Mouse (Mus musculus) neural tube, embryonic 13.5 days (tissue): ENCODE data around the gene Trpc3. TPM values are rescaled to one million over a fixed set of nuclear protein-coding genes. Genes with fewer than 3 reads are reported as not detected.
A peak's percentile ranks its signal among the peaks of the same experiment; 100 is the strongest.
"Not testable (repeated sequence)": the region's sequence is repeated elsewhere in the genome, so short reads cannot be mapped to it uniquely, and the experiment has no call there.

ENCODE experiments used
- ATAC-seq: fragments of 200-750 bp; cut with Nextera tagmentation; 2 replicates; pipeline ENCODE4 v1.8.0; 2017; ENCODE audit warnings: low read depth, mild to moderate bottlenecking, moderate TSS enrichment, moderate library complexity
- H3K27ac ChIP-seq: fragments of 300-500 bp; sonication (generic); replicated peaks from 2 replicates; pipeline ENCODE4 v1.5.1; 2015; ENCODE audit warnings: moderate library complexity, mild to moderate bottlenecking, inconsistent platforms
- H3K27me3 ChIP-seq: fragments of 300-500 bp; sonication (generic); 2 replicates; pipeline ENCODE4 v1.6.1; 2015; ENCODE audit warnings: mild to moderate bottlenecking, inconsistent platforms
- H3K36me3 ChIP-seq: fragments of 300-500 bp; sonication (generic); 2 replicates; pipeline ENCODE4 v1.6.1; 2015; ENCODE audit warnings: mild to moderate bottlenecking, inconsistent platforms
- H3K4me1 ChIP-seq: fragments of 300-500 bp; sonication (generic); replicated peaks from 2 replicates; pipeline ENCODE4 v1.6.1; 2015; ENCODE audit warnings: inconsistent platforms
- H3K4me2 ChIP-seq: fragments of 300-500 bp; sonication (generic); 2 replicates; pipeline ENCODE4 v1.6.1; 2015; ENCODE audit warnings: inconsistent platforms, mild to moderate bottlenecking, moderate library complexity
- H3K4me3 ChIP-seq: fragments of 300-500 bp; sonication (generic); 2 replicates; pipeline ENCODE4 v1.5.1; 2015; ENCODE audit warnings: mild to moderate bottlenecking, inconsistent platforms
- H3K9ac ChIP-seq: fragments of 300-500 bp; sonication (generic); 2 replicates; pipeline ENCODE4 v1.6.1; 2015; ENCODE audit warnings: moderate library complexity, mild to moderate bottlenecking, inconsistent platforms
- H3K9me3 ChIP-seq: fragments of 300-500 bp; sonication (generic); 2 replicates; pipeline ENCODE4 v1.6.1; 2016; ENCODE audit warnings: inconsistent platforms
- WGBS: fragments of 180-500 bp; shearing (Covaris S2); methylation state at CpG from one replicate; pipeline ENCODE4 v1.1.7; 2015; 5-methylcytosine and 5-hydroxymethylcytosine counted together
- polyA plus RNA-seq: library from polyadenylated mRNA; unstranded; fragments of >200 nt; fragmentation: Nextera tagmentation; extraction: Ambion mirVana; gene quantifications from 2 replicates; pipeline ENCODE4 v1.2.1, GENCODE M21; 2015

The Trpc3 gene
- 9.6 and 12.0 TPM in 2 replicates for polyA plus RNA-seq

GRCm38 (mm10) chr3:36689392-36690291, at the start of gene Trpc3:
Gene Trpc3, minus strand, starts transcription at chr3:36690167.
- no peaks in the 10 kb centered on the region for H3K36me3 ChIP-seq
- WGBS = under 1% methylated on average over 86 of the region's 91 CpGs
- H3K27ac ChIP-seq = peak within 1 kb of the TSS; percentile 79
- no peaks in the 10 kb centered on the region for H3K9me3 ChIP-seq
- H3K4me2 ChIP-seq = peak within 1 kb of the TSS; percentile 69
- peaks cover 16% of the 10 kb centered on the region for H3K4me1 ChIP-seq
- ATAC-seq = peak; percentile 96
- H3K9ac ChIP-seq = peak within 1 kb of the TSS; percentile 85
- H3K27me3 ChIP-seq = peaks cover 5% of the 10 kb centered on the region
- H3K4me3 ChIP-seq = peak within 1 kb of the TSS; percentile 82

- Histone ChIP-seq H3K9me3 (no peaks in the 10 kb centered on the region), H3K4me2 (no peak overlapping the region), H3K36me3 (no peaks in the 10 kb centered on the region), H3K27me3 (no peaks in the 10 kb centered on the region), H3K4me3 (no peak overlapping the region), H3K4me1 (peaks cover 1% of the 10 kb centered on the region; the same call in 1 of the 2 replicates), H3K27ac (no peak overlapping the region), H3K9ac (no peak overlapping the region)
- WGBS = 58% methylated on average over 4 of the region's 4 CpGs
- ATAC-seq = no peak
Observed at GRCm38 (mm10) chr3:36738071-36738470, 48.1 kb upstream of the Trpc3 start.

- no peaks in the 10 kb centered on the region for H3K27me3 ChIP-seq
- H3K9ac ChIP-seq = no peak overlapping the region
- WGBS = 88% methylated on average over 4 of the region's 4 CpGs
- no peak for ATAC-seq
- H3K27ac ChIP-seq = no peak overlapping the region
- no peak overlapping the region for H3K4me2 ChIP-seq
- no peaks in the 10 kb centered on the region for H3K4me1 ChIP-seq
- H3K9me3 ChIP-seq = no peaks in the 10 kb centered on the region
- no peak overlapping the region for H3K4me3 ChIP-seq
- H3K36me3 ChIP-seq = no peaks in the 10 kb centered on the region
Observed at GRCm38 (mm10) chr3:36733075-36733474, 43.1 kb upstream of the Trpc3 start.

GRCm38 (mm10) chr3:36726545-36726944, 36.6 kb upstream of the Trpc3 start:
- Histone ChIP-seq H3K9me3 (no peaks in the 10 kb centered on the region), H3K4me3 (no peak overlapping the region), H3K36me3 (no peaks in the 10 kb centered on the region), H3K27ac (no peak overlapping the region), H3K9ac (no peak overlapping the region), H3K4me2 (no peak overlapping the region), H3K4me1 (no peaks in the 10 kb centered on the region), H3K27me3 (no peaks in the 10 kb centered on the region)
- no peak for ATAC-seq
- 73% methylated on average over 8 of the region's 8 CpGs for WGBS

- WGBS = 89% methylated on average over 3 of the region's 3 CpGs
Observed at GRCm38 (mm10) chr3:36721850-36722249, 31.9 kb upstream of the Trpc3 start.

GRCm38 (mm10) chr3:36709521-36709920, 19.6 kb upstream of the Trpc3 start:
- H3K9ac ChIP-seq = no peak overlapping the region
- H3K4me3 ChIP-seq = no peak overlapping the region
- no peaks in the 10 kb centered on the region; the same call in 1 of the 2 replicates for H3K4me1 ChIP-seq
- no peak overlapping the region for H3K4me2 ChIP-seq
- H3K27ac ChIP-seq = peak overlapping the region; percentile 34; the same call in 1 of the 2 replicates
- peak; percentile 69 for ATAC-seq
- no peaks in the 10 kb centered on the region for H3K27me3 ChIP-seq
- WGBS = 60% methylated on average over 3 of the region's 3 CpGs
- no peaks in the 10 kb centered on the region for H3K36me3 ChIP-seq
- no peaks in the 10 kb centered on the region for H3K9me3 ChIP-seq

More at GRCm38 (mm10) chr3:36721850-36722249, 31.9 kb upstream of the Trpc3 start:
- H3K4me2 ChIP-seq = no peak overlapping the region
- no peak overlapping the region for H3K27ac ChIP-seq
- no peaks in the 10 kb centered on the region for H3K27me3 ChIP-seq
- H3K9ac ChIP-seq = no peak overlapping the region
- no peaks in the 10 kb centered on the region for H3K36me3 ChIP-seq
- H3K9me3 ChIP-seq = no peaks in the 10 kb centered on the region
- no peaks in the 10 kb centered on the region for H3K4me1 ChIP-seq
- no peak overlapping the region for H3K4me3 ChIP-seq
- no peak for ATAC-seq

- peak overlapping the region; percentile 85 for H3K9ac ChIP-seq
- peak overlapping the region; percentile 69 for H3K4me2 ChIP-seq
- peaks cover 5% of the 10 kb centered on the region for H3K27me3 ChIP-seq
- peak overlapping the region; percentile 82 for H3K4me3 ChIP-seq
- 7% methylated on average over 7 of the region's 7 CpGs for WGBS
- no peaks in the 10 kb centered on the region for H3K9me3 ChIP-seq
- H3K27ac ChIP-seq = no peak overlapping the region
- ATAC-seq = no peak
- peaks cover 16% of the 10 kb centered on the region for H3K4me1 ChIP-seq
- no peaks in the 10 kb centered on the region for H3K36me3 ChIP-seq
Observed at GRCm38 (mm10) chr3:36690292-36690650, 304 bp upstream of the Trpc3 start.

GRCm38 (mm10) chr3:36688874-36689273, 1.1 kb downstream of the Trpc3 start:
- peak overlapping the region; percentile 82 for H3K4me3 ChIP-seq
- H3K4me1 ChIP-seq = peaks cover 16% of the 10 kb centered on the region
- H3K4me2 ChIP-seq = peak overlapping the region; percentile 69
- 3% methylated on average over 21 of the region's 21 CpGs for WGBS
- no peaks in the 10 kb centered on the region for H3K36me3 ChIP-seq
- H3K9me3 ChIP-seq = no peaks in the 10 kb centered on the region
- peak overlapping the region; percentile 85 for H3K9ac ChIP-seq
- peak overlapping the region; percentile 79 for H3K27ac ChIP-seq
- peaks cover 5% of the 10 kb centered on the region for H3K27me3 ChIP-seq
- ATAC-seq = peak; percentile 64

- Histone ChIP-seq H3K4me2 (no peak overlapping the region), H3K9ac (no peak overlapping the region), H3K9me3 (no peaks in the 10 kb centered on the region), H3K36me3 (0 out of 2 replicates have a peak, but pooled peaks cover 5% of the 10 kb centered on the region), H3K27me3 (no peaks in the 10 kb centered on the region), H3K4me1 (no peaks in the 10 kb centered on the region), H3K4me3 (no peak overlapping the region), H3K27ac (no peak overlapping the region)
- 83% methylated on average over 1 of the region's 1 CpGs for WGBS
- ATAC-seq = no peak
Observed at GRCm38 (mm10) chr3:36675822-36676221, 14.1 kb downstream of the Trpc3 start.

GRCm38 (mm10) chr3:36667814-36668213, 22.2 kb downstream of the Trpc3 start:
- 82% methylated on average over 6 of the region's 6 CpGs for WGBS
- no peaks in the 10 kb centered on the region for H3K9me3 ChIP-seq
- no peak overlapping the region for H3K4me2 ChIP-seq
- no peak for ATAC-seq
- no peak overlapping the region for H3K27ac ChIP-seq
- no peaks in the 10 kb centered on the region for H3K4me1 ChIP-seq
- H3K4me3 ChIP-seq = no peak overlapping the region
- H3K9ac ChIP-seq = no peak overlapping the region
- 0 out of 2 replicates have a peak, but pooled peaks cover 8% of the 10 kb centered on the region for H3K36me3 ChIP-seq
- no peaks in the 10 kb centered on the region for H3K27me3 ChIP-seq

GRCm38 (mm10) chr3:36645245-36645559, 44.8 kb downstream of the Trpc3 start:
- not testable (repeated sequence) for H3K4me1 ChIP-seq, H3K4me3 ChIP-seq

GRCm38 (mm10) chr3:36644554-36645244, 45.3 kb downstream of the Trpc3 start:
- no peak overlapping the region for H3K4me3 ChIP-seq
- H3K27me3 ChIP-seq = no peaks in the 10 kb centered on the region
- H3K4me1 ChIP-seq = no peaks in the 10 kb centered on the region
- WGBS = 85% methylated on average over 3 of the region's 3 CpGs
- ATAC-seq = no peak
- no peaks in the 10 kb centered on the region for H3K9me3 ChIP-seq
- H3K36me3 ChIP-seq = no peaks in the 10 kb centered on the region
- H3K4me2 ChIP-seq = no peak overlapping the region
- no peak overlapping the region for H3K9ac ChIP-seq
- no peak overlapping the region for H3K27ac ChIP-seq

More at GRCm38 (mm10) chr3:36645245-36645559, 44.8 kb downstream of the Trpc3 start:
- not testable (repeated sequence) for H3K27ac ChIP-seq, H3K9ac ChIP-seq, H3K27me3 ChIP-seq, H3K36me3 ChIP-seq, H3K4me2 ChIP-seq, H3K9me3 ChIP-seq, ATAC-seq
